Mouse (Mus musculus): ENCODE data around the gene Adarb2.
"Not testable (repeated sequence)": the region's sequence is repeated elsewhere in the genome, so short reads cannot be mapped to it uniquely, and the experiment has no call there.

Adarb2 gene

DNA sequence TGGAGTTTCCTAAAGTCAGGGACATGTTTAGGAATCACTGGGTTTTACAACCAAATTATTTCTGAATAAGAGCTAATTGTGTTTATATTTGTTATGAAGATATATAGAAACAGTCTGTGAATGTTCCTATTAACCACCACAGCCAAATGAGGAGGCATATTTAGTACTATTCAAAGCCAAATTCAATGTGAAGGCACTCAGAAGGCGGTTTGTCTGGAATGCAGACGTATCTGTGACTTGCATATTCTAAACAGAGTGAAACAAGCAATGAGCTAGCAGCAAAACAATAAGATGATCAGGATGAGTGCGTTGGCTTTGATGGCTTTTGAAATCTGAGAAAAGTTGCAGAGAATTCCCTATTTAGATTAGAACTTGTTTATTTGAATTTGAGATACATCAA lies 387.8 kb downstream of the Adarb2 start:
- DNase-seq (ENCODE audit: low spot score): no peak

- no peak for DNase-seq (ENCODE audit: low spot score)
Observed at GRCm38 (mm10) chr13:8596977-8597646, 394.4 kb downstream of the Adarb2 start.

DNA sequence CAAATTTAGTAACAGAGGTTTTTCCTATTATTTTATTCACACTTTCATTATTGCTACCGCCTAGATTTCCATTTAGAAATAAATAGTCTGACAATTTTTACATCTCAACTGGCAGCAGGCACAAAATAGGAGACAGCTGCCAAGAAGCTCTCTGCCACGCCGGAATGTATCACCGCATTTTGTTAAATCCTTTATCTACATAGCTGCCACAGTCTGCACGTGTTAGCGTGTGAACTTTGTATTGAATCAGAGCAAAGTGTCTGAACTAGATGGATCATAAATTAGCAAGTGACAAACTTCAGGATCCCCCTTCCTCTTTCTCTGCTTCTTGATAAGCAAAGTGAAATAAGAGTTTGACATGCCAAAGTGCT lies 395.0 kb downstream of the Adarb2 start:
- DNase-seq (ENCODE audit: low spot score): no peak

GRCm38 (mm10) chr13:8605645-8606044 lies 403.0 kb downstream of the Adarb2 start:
- no peak for DNase-seq (ENCODE audit: low spot score)

DNA sequence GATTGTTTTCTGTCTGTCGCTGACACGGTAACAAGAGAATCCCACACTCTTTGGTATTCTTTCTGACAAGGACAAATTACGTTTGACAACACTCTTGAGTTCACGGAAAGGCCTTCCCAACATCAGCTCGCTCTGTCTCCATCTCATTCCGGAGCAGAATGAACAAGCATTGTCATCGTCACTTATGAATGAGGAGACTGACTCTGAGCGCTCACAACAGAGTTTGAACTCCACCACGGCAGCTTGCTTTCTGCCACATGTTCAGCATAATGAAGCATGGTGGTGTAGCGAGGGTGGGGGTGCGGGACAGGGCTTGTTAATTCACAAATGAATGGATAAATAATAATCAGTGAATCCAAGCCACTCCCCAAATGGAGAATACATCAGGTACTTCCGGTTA lies 405.4 kb downstream of the Adarb2 start:
- DNase-seq (ENCODE audit: low spot score): no peak

GRCm38 (mm10) chr13:8608918-8609317 lies 406.3 kb downstream of the Adarb2 start:
- not testable (repeated sequence) for DNase-seq (ENCODE audit: low spot score)

GRCm38 (mm10) chr13:8610956-8611355 lies 408.3 kb downstream of the Adarb2 start:
- no peak for DNase-seq (ENCODE audit: low spot score)

- DNase-seq (ENCODE audit: low spot score): no peak
Observed at GRCm38 (mm10) chr13:8612618-8613391, 410.1 kb downstream of the Adarb2 start.

DNA sequence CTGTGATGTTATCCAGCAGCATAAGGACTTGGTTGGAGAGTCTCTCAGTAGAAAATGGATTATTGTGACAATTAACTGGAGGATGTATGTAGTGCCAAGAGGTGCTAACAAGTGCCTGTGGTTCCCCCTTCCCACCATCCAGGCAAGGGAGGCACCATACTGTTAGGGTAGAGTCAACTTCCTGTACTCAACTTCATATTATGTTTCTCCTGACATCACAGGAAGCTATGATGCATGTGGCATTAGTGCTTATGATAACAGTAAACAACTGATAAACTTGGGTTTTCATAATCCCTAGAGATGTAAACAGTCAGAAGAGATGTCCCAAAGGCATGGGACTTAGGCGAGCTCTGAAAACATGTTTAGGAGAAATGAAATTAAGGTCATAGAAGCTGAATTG lies 414.0 kb downstream of the Adarb2 start:
- DNase-seq (ENCODE audit: low spot score): no peak

GRCm38 (mm10) chr13:8622263-8622662 lies 419.6 kb downstream of the Adarb2 start:
- no peak for DNase-seq (ENCODE audit: low spot score)

DNA sequence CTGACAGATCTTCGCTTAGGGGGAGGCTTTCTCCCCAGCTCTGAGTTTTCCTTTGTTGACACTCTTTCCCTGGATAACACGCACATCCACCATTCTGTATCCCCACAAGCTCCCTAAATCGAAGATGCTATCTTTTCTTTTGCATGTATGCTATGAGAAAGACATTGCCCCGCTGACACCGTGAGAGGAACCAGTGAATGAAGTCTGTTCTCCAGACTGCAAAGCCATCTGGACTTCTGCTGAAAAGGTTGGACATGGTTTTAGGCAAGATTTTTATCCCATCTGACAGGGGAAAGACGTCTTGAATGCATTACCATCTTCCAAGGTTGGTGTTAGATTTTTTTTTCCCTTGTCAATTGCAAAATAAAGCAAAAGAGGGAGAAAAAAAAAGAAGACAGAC lies 426.9 kb downstream of the Adarb2 start:
- DNase-seq (ENCODE audit: low spot score): no peak

GRCm38 (mm10) chr13:8631618-8632017 lies 429.0 kb downstream of the Adarb2 start:
- DNase-seq (ENCODE audit: low spot score): no peak

- DNase-seq (ENCODE audit: low spot score): no peak
Observed at GRCm38 (mm10) chr13:8632072-8632471, 429.4 kb downstream of the Adarb2 start.

- DNase-seq (ENCODE audit: low spot score): no peak
Observed at GRCm38 (mm10) chr13:8633385-8634337, 431.0 kb downstream of the Adarb2 start.

DNA sequence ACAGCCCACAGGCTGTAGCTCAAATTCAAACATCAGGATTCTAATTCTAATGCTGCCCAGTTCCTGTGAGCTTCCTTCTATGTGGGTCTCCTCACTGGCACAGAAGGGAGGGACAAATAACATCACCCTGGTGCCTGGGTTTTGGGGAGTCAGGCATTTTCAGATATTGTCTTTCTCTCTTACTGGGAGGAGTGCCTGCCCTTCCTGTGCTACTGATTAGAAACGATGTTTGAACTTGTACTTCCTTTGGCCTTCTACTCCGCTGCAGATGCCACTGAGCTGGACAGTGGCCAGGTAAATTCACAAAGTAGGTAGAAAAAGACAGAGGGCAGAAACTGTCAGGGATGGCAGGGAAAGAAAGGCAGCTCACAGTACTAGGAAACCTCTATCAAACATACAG lies 439.4 kb downstream of the Adarb2 start:
- DNase-seq (ENCODE audit: low spot score): no peak

DNA sequence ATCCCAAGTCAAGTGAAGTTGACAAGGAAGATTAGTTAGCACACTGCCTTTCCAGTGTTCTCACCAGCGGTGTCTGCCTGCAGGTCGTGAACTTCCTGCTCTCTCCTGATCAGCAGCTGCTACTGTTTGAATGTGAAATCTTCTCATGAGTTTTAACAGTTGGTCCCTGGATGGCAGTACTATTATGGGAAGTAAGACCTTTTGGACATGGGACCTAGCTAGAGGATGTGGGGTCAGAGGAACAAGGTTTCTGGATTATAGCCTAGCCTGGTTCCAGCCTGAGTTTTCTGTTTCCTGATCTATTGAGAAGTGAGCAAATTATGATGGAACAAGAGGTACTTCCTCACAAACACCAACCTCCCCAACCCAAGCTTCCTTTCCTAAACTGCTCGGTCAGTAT lies 441.3 kb downstream of the Adarb2 start:
- DNase-seq (ENCODE audit: low spot score): no peak

GRCm38 (mm10) chr13:8644805-8645679 lies 442.4 kb downstream of the Adarb2 start:
- DNase-seq (ENCODE audit: low spot score): no peak

- no peak for DNase-seq (ENCODE audit: low spot score)
Observed at GRCm38 (mm10) chr13:8649261-8649660, 446.6 kb downstream of the Adarb2 start.

- no peak for DNase-seq (ENCODE audit: low spot score)
Observed at GRCm38 (mm10) chr13:8664615-8665240, 462.1 kb downstream of the Adarb2 start.

DNA sequence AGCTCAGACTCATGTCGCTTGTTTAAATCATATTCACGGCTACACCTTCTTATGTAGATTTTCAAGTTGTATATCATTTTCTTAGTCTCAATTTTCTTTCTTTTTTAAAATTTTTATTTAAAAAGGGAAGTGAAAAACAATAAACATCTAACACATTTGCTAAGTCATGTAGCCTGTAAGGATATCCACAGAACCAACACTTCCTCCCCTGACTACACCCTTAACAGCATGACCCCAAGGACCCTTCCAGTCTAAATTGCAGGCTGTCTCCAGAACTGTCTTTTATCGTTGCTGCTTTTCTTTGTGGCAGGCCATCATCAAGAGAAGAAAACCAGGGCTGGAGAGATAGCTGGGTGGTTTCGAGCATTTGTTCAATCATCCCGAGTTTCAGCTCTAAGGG lies 474.5 kb downstream of the Adarb2 start:
- DNase-seq (ENCODE audit: low spot score): no peak

DNA sequence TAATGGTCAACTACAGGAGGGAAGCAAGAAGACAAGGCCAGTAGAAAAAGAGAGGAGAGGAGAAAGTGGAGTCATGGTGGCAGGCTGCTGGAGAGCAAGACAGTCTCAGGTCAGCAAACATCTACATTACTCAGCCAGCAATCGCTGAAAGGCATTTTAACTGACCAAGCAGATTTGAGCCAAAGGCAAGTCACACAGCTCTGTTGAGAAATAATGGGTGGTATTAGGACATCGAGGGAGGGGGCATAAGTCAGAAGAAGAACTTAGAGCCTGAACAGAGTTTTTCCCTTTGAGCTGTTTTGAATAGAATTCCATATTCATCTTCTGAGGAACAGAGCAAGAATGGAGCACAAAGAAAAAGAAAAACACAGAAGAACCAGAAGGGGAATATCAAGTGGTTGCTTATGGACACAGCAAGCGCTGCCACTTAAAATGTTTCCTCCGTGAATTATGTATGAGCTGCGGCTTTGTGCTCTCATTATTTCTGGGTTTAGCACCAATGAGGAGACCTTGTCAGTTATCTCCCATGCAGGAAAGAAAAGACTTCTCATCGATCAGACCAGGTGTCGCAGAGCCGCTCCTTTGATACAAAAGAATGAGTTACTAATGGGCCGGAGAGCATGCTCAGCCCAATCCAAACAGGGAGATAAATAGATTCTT lies 477.9 kb downstream of the Adarb2 start:
- DNase-seq (ENCODE audit: low spot score): no peak

All from urinary bladder, postnatal 25 days (tissue).